Mouse (Mus musculus) forebrain, embryonic 10.5 days (tissue): ENCODE measurements around the gene Ndufc2. TPM values are rescaled to one million over a fixed set of nuclear protein-coding genes. Genes with fewer than 3 reads are reported as not detected.

Source experiments
- DNase-seq: peaks from one replicate; pipeline ENCODE4 v3.0.0-alpha.2; 2017; ENCODE audit warnings: low spot score; ENCODE audit errors: extremely low spot score
- H3K27ac ChIP-seq: fragments of 300-500 bp; sonication (generic); 2 replicates; pipeline ENCODE4 v1.5.1; 2016; ENCODE audit warnings: mild to moderate bottlenecking
- H3K27me3 ChIP-seq: fragments of 300-500 bp; sonication (generic); 2 replicates; pipeline ENCODE4 v1.6.1; 2016; ENCODE audit warnings: mild to moderate bottlenecking; ENCODE audit not compliant: poor library complexity, severe bottlenecking
- H3K36me3 ChIP-seq: fragments of 300-500 bp; sonication (generic); replicated peaks from 2 replicates; pipeline ENCODE4 v1.6.1; 2016; ENCODE audit warnings: mild to moderate bottlenecking, moderate library complexity
- H3K4me1 ChIP-seq: fragments of 300-500 bp; sonication (generic); 2 replicates; pipeline ENCODE4 v1.6.1; 2016
- H3K4me3 ChIP-seq: fragments of 300-500 bp; sonication (generic); 2 replicates; pipeline ENCODE4 v1.5.1; 2016; ENCODE audit warnings: mild to moderate bottlenecking, moderate library complexity
- H3K9me3 ChIP-seq: fragments of 300-500 bp; sonication (generic); 2 replicates; pipeline ENCODE4 v1.6.1; 2016; ENCODE audit warnings: mild to moderate bottlenecking, moderate library complexity
- WGBS: fragments of 180-500 bp; shearing (Covaris S2); methylation state at CpG from one replicate; pipeline ENCODE4 v1.1.7; 2016; 5-methylcytosine and 5-hydroxymethylcytosine counted together
- polyA plus RNA-seq: library from polyadenylated mRNA; unstranded; fragments of >200 nt; fragmentation: Nextera tagmentation; extraction: Ambion mirVana; gene quantifications from 2 replicates; pipeline ENCODE4 v1.2.1, GENCODE M21; 2016

Ndufc2 gene
- 320 and 327 TPM in 2 replicates for polyA plus RNA-seq

- H3K9me3 ChIP-seq: peaks cover 20% of the 10 kb centered on the region; the same call in 1 of the 2 replicates
- peak within 1 kb of the TSS; percentile 74 for H3K4me3 ChIP-seq
- peaks cover 35% of the 10 kb centered on the region for H3K36me3 ChIP-seq
- DNase-seq: peak; percentile 79
- under 1% methylated on average over 54 of the region's 54 CpGs for WGBS
- no peaks in the 10 kb centered on the region for H3K27me3 ChIP-seq
- peaks cover 26% of the 10 kb centered on the region for H3K4me1 ChIP-seq
- H3K27ac ChIP-seq: peak within 1 kb of the TSS; percentile 95
Observed at GRCm38 (mm10) chr7:97399960-97400715, at the start of gene Ndufc2. Gene Ndufc2, plus strand, starts transcription at chr7:97400003.

- no peak for DNase-seq
- no peaks in the 10 kb centered on the region for H3K27me3 ChIP-seq
- no peak overlapping the region for H3K4me3 ChIP-seq
- WGBS: 87% methylated on average over 5 of the region's 5 CpGs
- H3K9me3 ChIP-seq: no peaks in the 10 kb centered on the region
- H3K27ac ChIP-seq: no peak overlapping the region
- no peaks in the 10 kb centered on the region for H3K36me3 ChIP-seq
- peaks cover 3% of the 10 kb centered on the region; the same call in 1 of the 2 replicates for H3K4me1 ChIP-seq
Observed at GRCm38 (mm10) chr7:97350891-97351290, 48.9 kb upstream of the Ndufc2 start.

GRCm38 (mm10) chr7:97351792-97352513, 47.9 kb upstream of the Ndufc2 start:
- H3K4me3 ChIP-seq: no peak overlapping the region
- peaks cover 3% of the 10 kb centered on the region; the same call in 1 of the 2 replicates for H3K4me1 ChIP-seq
- H3K27me3 ChIP-seq: no peaks in the 10 kb centered on the region
- WGBS: 90% methylated on average over 11 of the region's 11 CpGs
- H3K27ac ChIP-seq: no peak overlapping the region
- DNase-seq: no peak
- H3K36me3 ChIP-seq: no peaks in the 10 kb centered on the region
- H3K9me3 ChIP-seq: no peaks in the 10 kb centered on the region

GRCm38 (mm10) chr7:97353356-97353755, 46.4 kb upstream of the Ndufc2 start:
- H3K4me3 ChIP-seq: no peak overlapping the region
- WGBS: 93% methylated on average over 6 of the region's 6 CpGs
- H3K36me3 ChIP-seq: no peaks in the 10 kb centered on the region
- no peaks in the 10 kb centered on the region for H3K27me3 ChIP-seq
- no peaks in the 10 kb centered on the region for H3K9me3 ChIP-seq
- DNase-seq: no peak
- H3K4me1 ChIP-seq: peaks cover 3% of the 10 kb centered on the region; the same call in 1 of the 2 replicates
- H3K27ac ChIP-seq: no peak overlapping the region

- Histone ChIP-seq H3K4me3 (no peak overlapping the region), H3K27ac (no peak overlapping the region), H3K27me3 (no peaks in the 10 kb centered on the region), H3K36me3 (no peaks in the 10 kb centered on the region), H3K4me1 (peaks cover 3% of the 10 kb centered on the region; the same call in 1 of the 2 replicates), H3K9me3 (no peaks in the 10 kb centered on the region)
- no peak for DNase-seq
- WGBS: 48% methylated on average over 13 of the region's 13 CpGs
Observed at GRCm38 (mm10) chr7:97355068-97355841, 44.5 kb upstream of the Ndufc2 start.

GRCm38 (mm10) chr7:97356253-97356652, 43.5 kb upstream of the Ndufc2 start:
- Histone ChIP-seq H3K4me1 (peaks cover 3% of the 10 kb centered on the region; the same call in 1 of the 2 replicates), H3K27me3 (no peaks in the 10 kb centered on the region), H3K36me3 (no peaks in the 10 kb centered on the region), H3K27ac (no peak overlapping the region), H3K9me3 (no peaks in the 10 kb centered on the region), H3K4me3 (no peak overlapping the region)
- no peak for DNase-seq
- 87% methylated on average over 5 of the region's 5 CpGs for WGBS

GRCm38 (mm10) chr7:97356875-97357276, 42.9 kb upstream of the Ndufc2 start:
- peaks cover 3% of the 10 kb centered on the region; the same call in 1 of the 2 replicates for H3K4me1 ChIP-seq

GRCm38 (mm10) chr7:97357840-97358239, 42.0 kb upstream of the Ndufc2 start:
- DNase-seq: no peak
- Histone ChIP-seq H3K27ac (no peak overlapping the region), H3K27me3 (no peaks in the 10 kb centered on the region), H3K4me1 (peaks cover 3% of the 10 kb centered on the region; the same call in 1 of the 2 replicates), H3K4me3 (no peak overlapping the region), H3K36me3 (no peaks in the 10 kb centered on the region), H3K9me3 (no peaks in the 10 kb centered on the region)
- 75% methylated on average over 3 of the region's 3 CpGs for WGBS

More at GRCm38 (mm10) chr7:97356875-97357276, 42.9 kb upstream of the Ndufc2 start:
- Histone ChIP-seq H3K27ac (no peak overlapping the region), H3K36me3 (no peaks in the 10 kb centered on the region), H3K27me3 (no peaks in the 10 kb centered on the region), H3K9me3 (no peaks in the 10 kb centered on the region), H3K4me3 (no peak overlapping the region)
- DNase-seq: no peak
- WGBS: 84% methylated on average over 5 of the region's 5 CpGs

GRCm38 (mm10) chr7:97358347-97358746, 41.5 kb upstream of the Ndufc2 start:
- H3K27ac ChIP-seq: no peak overlapping the region
- WGBS: 89% methylated on average over 4 of the region's 4 CpGs
- no peak for DNase-seq
- H3K4me1 ChIP-seq: peaks cover 3% of the 10 kb centered on the region; the same call in 1 of the 2 replicates
- no peak overlapping the region for H3K4me3 ChIP-seq
- no peaks in the 10 kb centered on the region for H3K9me3 ChIP-seq
- H3K36me3 ChIP-seq: no peaks in the 10 kb centered on the region
- no peaks in the 10 kb centered on the region for H3K27me3 ChIP-seq

- H3K27me3 ChIP-seq: no peaks in the 10 kb centered on the region
- DNase-seq: no peak
- no peak overlapping the region for H3K27ac ChIP-seq
- no peaks in the 10 kb centered on the region for H3K36me3 ChIP-seq
- 75% methylated on average over 5 of the region's 5 CpGs for WGBS
- no peak overlapping the region for H3K4me3 ChIP-seq
- H3K9me3 ChIP-seq: no peaks in the 10 kb centered on the region
- peaks cover 3% of the 10 kb centered on the region; the same call in 1 of the 2 replicates for H3K4me1 ChIP-seq
Observed at GRCm38 (mm10) chr7:97360166-97360565, 39.6 kb upstream of the Ndufc2 start.

- DNase-seq: no peak
- Histone ChIP-seq H3K27me3 (no peaks in the 10 kb centered on the region), H3K27ac (no peak overlapping the region), H3K4me1 (no peaks in the 10 kb centered on the region), H3K36me3 (no peaks in the 10 kb centered on the region), H3K4me3 (no peak overlapping the region), H3K9me3 (no peaks in the 10 kb centered on the region)
- WGBS: 58% methylated on average over 3 of the region's 3 CpGs
Observed at GRCm38 (mm10) chr7:97360955-97361354, 38.8 kb upstream of the Ndufc2 start.

- Histone ChIP-seq H3K27me3 (no peaks in the 10 kb centered on the region), H3K4me1 (no peaks in the 10 kb centered on the region), H3K4me3 (no peak overlapping the region), H3K36me3 (no peaks in the 10 kb centered on the region), H3K9me3 (no peaks in the 10 kb centered on the region), H3K27ac (no peak overlapping the region)
- WGBS: 27% methylated on average over 4 of the region's 4 CpGs
- DNase-seq: peak; percentile 33
Observed at GRCm38 (mm10) chr7:97361467-97361866, 38.3 kb upstream of the Ndufc2 start.
